ENCODE assay signal across 8 mouse cellular contexts in genomic region chr2:18998054-18998478, GRCm38 (mm10). TPM values are rescaled to one million over a fixed set of nuclear protein-coding genes. Genes with fewer than 3 reads are reported as not detected.
DNase-seq lines count a peak whose midpoint lies in the region; ATAC-seq and TF ChIP-seq lines count a peak whose summit lies in the region.

Pip4k2a (minus strand) TSS chr2:18998126.
4930426L09Rik (plus strand) TSS chr2:18998343.

- H3K9me3 ChIP-seq in intestine, postnatal 0 days (ENCODE audit: control insufficient read depth) = no peaks in the 10 kb centered on the region
- no peaks in the 10 kb centered on the region for H3K9me3 ChIP-seq in midbrain, embryonic 10.5 days (replicated peaks)

- H3K4me3 ChIP-seq in intestine, postnatal 0 days (ENCODE audit: low read depth, low read length) = peak within 1 kb of the TSS; percentile 63
- H3K4me3 ChIP-seq in midbrain, embryonic 10.5 days = peak within 1 kb of the TSS; percentile 85

- no peak for TF ChIP-seq CTCF in intestine, postnatal 0 days (IDR thresholded peaks at IDR 0.05; ENCODE audit: low read depth)

- no peaks in the 10 kb centered on the region for H3K4me1 ChIP-seq in intestine, postnatal 0 days (replicated peaks; ENCODE audit: control insufficient read depth, insufficient read depth, low read length)
- H3K4me1 ChIP-seq in midbrain, embryonic 10.5 days = peaks cover 34% of the 10 kb centered on the region

- H3K27me3 ChIP-seq in intestine, postnatal 0 days (replicated peaks; ENCODE audit: control insufficient read depth, insufficient read depth, low read length) = no peaks in the 10 kb centered on the region; the same call in 1 of the 2 replicates
- H3K27me3 ChIP-seq in midbrain, embryonic 10.5 days (ENCODE audit: low read depth, poor library complexity, severe bottlenecking) = peaks cover 42% of the 10 kb centered on the region

- no peaks in the 10 kb centered on the region for H3K36me3 ChIP-seq in intestine, postnatal 0 days (ENCODE audit: control insufficient read depth, insufficient read depth)
- no peaks in the 10 kb centered on the region for H3K36me3 ChIP-seq in midbrain, embryonic 10.5 days

- intact Hi-C loops in left cerebral cortex, postnatal 36 days (cut with DNase I) = loop anchor here (5.0 to 10.0 kb wide), 7 partner anchors 46 to 603 kb away; partner anchors contain the start of genes Bmi1, Dnajc1 and Spag6

- H3K4me2 ChIP-seq in intestine, postnatal 0 days (replicated peaks; ENCODE audit: low read depth) = peak within 1 kb of the TSS; percentile 86

- peak within 1 kb of the TSS; percentile 59 for H3K9ac ChIP-seq in intestine, postnatal 0 days (ENCODE audit: low read depth, low read length)

- H3K27ac ChIP-seq in intestine, postnatal 0 days (ENCODE audit: low read depth, low read length) = peak within 1 kb of the TSS; percentile 76
- H3K27ac ChIP-seq in midbrain, embryonic 10.5 days (replicated peaks) = peak within 1 kb of the TSS; percentile 92

- ATAC-seq in intestine, postnatal 0 days = peak; percentile 95

- peak; percentile 96 for DNase-seq in adrenal gland, postnatal 10 days
- peak; percentile 91 for DNase-seq in embryo, embryonic 9.5 days (ENCODE audit: extremely low spot score)
- peak; percentile 93 for DNase-seq in gastrocnemius, postnatal 4 days (ENCODE audit: low spot score in 2 of 2)
- peak; percentile 94 to 97 for DNase-seq in left cerebral cortex, postnatal 36 days (ENCODE audit: low spot score in 2 of 2)
- DNase-seq in midbrain, embryonic 10.5 days (ENCODE audit: low spot score) = peak; percentile 91
- DNase-seq in right cerebral cortex, postnatal 36 days (ENCODE audit: low spot score in 2 of 2) = peak; percentile 91 to 93
- peak; percentile 88 to 91 for DNase-seq in urinary bladder, postnatal 4 days (ENCODE audit: low spot score in 2 of 2)

- under 1% methylated on average over 59 of the region's 66 CpGs for WGBS in intestine, postnatal 0 days
- WGBS in midbrain, embryonic 10.5 days = under 1% methylated on average over 66 of the region's 66 CpGs

RNA-seq across cellular contexts. Expression of gene Pip4k2a, which starts in this region (rescaled TPM):
- total RNA-seq in adrenal gland, postnatal 10 days (2021) = 10 to 100 TPM; 17.7 to 22.6 TPM
- total RNA-seq in gastrocnemius, postnatal 4 days (2021) = 10 to 100 TPM; 22.4 to 25.2 TPM
- 12.0 and 12.8 TPM in 2 replicates for polyA plus RNA-seq in intestine, postnatal 0 days (2015; fragmentation: Nextera tagmentation; extraction: Ambion mirVana)
- 10 to 100 TPM; 50.8 to 56.2 TPM for total RNA-seq in left cerebral cortex, postnatal 36 days (2021)
- polyA plus RNA-seq in midbrain, embryonic 10.5 days (2016; fragmentation: Nextera tagmentation; extraction: Ambion mirVana) = 7.7 and 7.9 TPM in 2 replicates

RNA-seq across cellular contexts. Expression of gene 4930426L09Rik, which starts in this region (rescaled TPM):
- total RNA-seq in adrenal gland, postnatal 10 days (2021) = under 1 TPM; 0.66 to 0.67 TPM
- total RNA-seq in gastrocnemius, postnatal 4 days (2021) = under 1 TPM; 0.23 to 0.49 TPM
- polyA plus RNA-seq in intestine, postnatal 0 days (2015; fragmentation: Nextera tagmentation; extraction: Ambion mirVana) = 0.27 and 0.47 TPM in 2 replicates
- total RNA-seq in left cerebral cortex, postnatal 36 days (2021) = 1 to 10 TPM in 1 of 2 experiments, under 1 TPM in 1; 0.72 to 1.0 TPM
- 0.16 and 0.41 TPM in 2 replicates for polyA plus RNA-seq in midbrain, embryonic 10.5 days (2016; fragmentation: Nextera tagmentation; extraction: Ambion mirVana)

Comparison
In these comparisons a context has a peak if more than half of its experiments do, and no peak if none do; other contexts are left out.
1. Peak in every context shown above with its lines: DNase-seq, ATAC-seq, H3K4me3 ChIP-seq and H3K27ac ChIP-seq.